Mouse (Mus musculus) ES-Bruce4 (cell line): ENCODE results near the gene Apoa1. TPM values are rescaled to one million over a fixed set of nuclear protein-coding genes. Genes with fewer than 3 reads are reported as not detected.

Experiments used
- H3K27ac ChIP-seq: 2 replicates; pipeline ENCODE4 v1.5.1; 2012; ENCODE audit warnings: low read length, inconsistent platforms; ENCODE audit not compliant: insufficient read depth
- H3K27me3 ChIP-seq: 2 replicates; pipeline ENCODE4 v1.6.1; 2012; ENCODE audit warnings: mild to moderate bottlenecking, low read length, inconsistent platforms; ENCODE audit not compliant: control insufficient read depth, poor library complexity, insufficient read depth, severe bottlenecking
- H3K36me3 ChIP-seq: 2 replicates; pipeline ENCODE4 v1.6.1; 2012; ENCODE audit warnings: inconsistent platforms, mild to moderate bottlenecking, low read length, moderate library complexity; ENCODE audit not compliant: control insufficient read depth, poor library complexity, insufficient read depth, severe bottlenecking
- H3K4me1 ChIP-seq: one replicate; pipeline ENCODE4 v1.8.1; 2011; ENCODE audit warnings: low read length; ENCODE audit not compliant: control insufficient read depth, insufficient read depth
- H3K4me3 ChIP-seq: 2 replicates; pipeline ENCODE4 v1.5.1; 2011; ENCODE audit warnings: low read depth, mild to moderate bottlenecking, low read length
- H3K9ac ChIP-seq: 2 replicates; pipeline ENCODE4 v1.6.1; 2012; ENCODE audit warnings: low read depth, mild to moderate bottlenecking, inconsistent platforms; ENCODE audit not compliant: poor library complexity, severe bottlenecking
- H3K9me3 ChIP-seq: replicated peaks from 2 replicates; pipeline ENCODE4 v1.6.1; 2012; ENCODE audit warnings: mild to moderate bottlenecking, low read length, inconsistent platforms; ENCODE audit not compliant: control insufficient read depth, poor library complexity, insufficient read depth, severe bottlenecking
- CTCF ChIP-seq: IDR thresholded peaks from one replicate; pipeline ENCODE4 v1.8.1; 2011; ENCODE audit warnings: low read depth, low read length
- EP300 ChIP-seq: IDR thresholded peaks from 2 replicates; pipeline ENCODE4 v1.6.1; 2011; ENCODE audit warnings: low read depth, low read length; ENCODE audit not compliant: insufficient read depth
- POLR2A ChIP-seq: IDR thresholded peaks from one replicate; pipeline ENCODE4 v1.8.1; 2011; ENCODE audit warnings: low read length; ENCODE audit not compliant: insufficient read depth
- polyA plus RNA-seq: library from polyadenylated mRNA; stranded (reverse); fragments of >200 nt; gene quantifications from 2 replicates; pipeline ENCODE4 v1.2.4, GENCODE M21; 2011; ENCODE audit warnings: low read depth; ENCODE audit not compliant: missing spikeins, insufficient read depth, insufficient read length

The Apoa1 gene
- polyA plus RNA-seq, 1 experiment: not detected

GRCm38 (mm10) chr9:46188956-46189355 is 39.4 kb upstream of the Apoa1 start:
- Histone ChIP-seq H3K27me3 (no peaks in the 10 kb centered on the region), H3K9ac (no peak overlapping the region)

GRCm38 (mm10) chr9:46189381-46189780 is 39.0 kb upstream of the Apoa1 start:
- H3K36me3 ChIP-seq: no peaks in the 10 kb centered on the region
- no peaks in the 10 kb centered on the region for H3K27me3 ChIP-seq
- no peak overlapping the region for H3K9ac ChIP-seq
- TF ChIP-seq CTCF (peak; percentile 12), POLR2A (no peak)
- H3K27ac ChIP-seq: no peak overlapping the region
- H3K4me3 ChIP-seq: no peak overlapping the region
- H3K9me3 ChIP-seq: no peaks in the 10 kb centered on the region
- H3K4me1 ChIP-seq: no peaks in the 10 kb centered on the region

More at GRCm38 (mm10) chr9:46188956-46189355, 39.4 kb upstream of the Apoa1 start:
- Histone ChIP-seq H3K4me3 (no peak overlapping the region), H3K9me3 (no peaks in the 10 kb centered on the region), H3K27ac (no peak overlapping the region), H3K4me1 (no peaks in the 10 kb centered on the region), H3K36me3 (no peaks in the 10 kb centered on the region)
- TF ChIP-seq CTCF (no peak), POLR2A (no peak), EP300 (no peak)

- no peak overlapping the region for H3K27ac ChIP-seq
- H3K36me3 ChIP-seq: 0 out of 2 replicates have a peak, but pooled peaks cover 2% of the 10 kb centered on the region
- no peak for TF ChIP-seq POLR2A
- TF ChIP-seq CTCF: no peak
- no peak for TF ChIP-seq EP300
- H3K4me1 ChIP-seq: no peaks in the 10 kb centered on the region
- no peak overlapping the region for H3K9ac ChIP-seq
- no peak overlapping the region for H3K4me3 ChIP-seq
- H3K27me3 ChIP-seq: no peaks in the 10 kb centered on the region
- no peaks in the 10 kb centered on the region for H3K9me3 ChIP-seq
Observed at GRCm38 (mm10) chr9:46191234-46191633, 37.1 kb upstream of the Apoa1 start.

GRCm38 (mm10) chr9:46191644-46192043 is 36.7 kb upstream of the Apoa1 start:
- Histone ChIP-seq H3K27ac (no peak overlapping the region), H3K9me3 (no peaks in the 10 kb centered on the region), H3K9ac (no peak overlapping the region), H3K4me3 (no peak overlapping the region), H3K4me1 (no peaks in the 10 kb centered on the region), H3K27me3 (no peaks in the 10 kb centered on the region), H3K36me3 (0 out of 2 replicates have a peak, but pooled peaks cover 2% of the 10 kb centered on the region)
- TF ChIP-seq CTCF (no peak), EP300 (no peak), POLR2A (no peak)

GRCm38 (mm10) chr9:46192642-46193041 is 35.7 kb upstream of the Apoa1 start:
- H3K27ac ChIP-seq: no peak overlapping the region
- no peak overlapping the region for H3K4me3 ChIP-seq
- no peak overlapping the region for H3K9ac ChIP-seq
- TF ChIP-seq CTCF (no peak), EP300 (no peak), POLR2A (no peak)
- H3K36me3 ChIP-seq: 0 out of 2 replicates have a peak, but pooled peaks cover 2% of the 10 kb centered on the region
- no peaks in the 10 kb centered on the region for H3K9me3 ChIP-seq
- H3K27me3 ChIP-seq: no peaks in the 10 kb centered on the region
- no peaks in the 10 kb centered on the region for H3K4me1 ChIP-seq

- 0 out of 2 replicates have a peak, but pooled peaks cover 2% of the 10 kb centered on the region for H3K36me3 ChIP-seq
Observed at GRCm38 (mm10) chr9:46194809-46195208, 33.6 kb upstream of the Apoa1 start.

More at GRCm38 (mm10) chr9:46194809-46195208, 33.6 kb upstream of the Apoa1 start:
- no peak overlapping the region for H3K4me3 ChIP-seq
- no peaks in the 10 kb centered on the region for H3K9me3 ChIP-seq
- no peak for TF ChIP-seq CTCF
- no peak for TF ChIP-seq EP300
- no peak for TF ChIP-seq POLR2A
- H3K27ac ChIP-seq: no peak overlapping the region
- H3K9ac ChIP-seq: no peak overlapping the region
- H3K27me3 ChIP-seq: no peaks in the 10 kb centered on the region
- H3K4me1 ChIP-seq: no peaks in the 10 kb centered on the region
